Mouse (Mus musculus) induced T-regulatory cell, adult 2 months (primary cell): ENCODE measurements around the gene Sorbs2.

Source experiments
- DNase-seq: peaks from one replicate; pipeline ENCODE4 v3.0.0-alpha.2; 2012; ENCODE audit warnings: low read depth

Sorbs2 gene

GRCm38 (mm10) chr8:45626406-45626805 is 118.8 kb downstream of the Sorbs2 start:
- no peak for DNase-seq

GRCm38 (mm10) chr8:45627246-45628241 is 120.0 kb downstream of the Sorbs2 start:
- DNase-seq = no peak

GRCm38 (mm10) chr8:45628421-45629065 is 121.0 kb downstream of the Sorbs2 start:
- no peak for DNase-seq

- no peak for DNase-seq
These were observed 121.5 kb downstream of the Sorbs2 start for GRCm38 (mm10) chr8:45629066-45629430.

GRCm38 (mm10) chr8:45631023-45631422 is 123.4 kb downstream of the Sorbs2 start:
- no peak for DNase-seq

GRCm38 (mm10) chr8:45635155-45635554 is 127.6 kb downstream of the Sorbs2 start:
- no peak for DNase-seq

- no peak for DNase-seq
These were observed 130.2 kb downstream of the Sorbs2 start for GRCm38 (mm10) chr8:45637745-45638144.

GRCm38 (mm10) chr8:45639444-45639843 is 131.9 kb downstream of the Sorbs2 start:
- no peak for DNase-seq

GRCm38 (mm10) chr8:45644651-45645050 is 137.1 kb downstream of the Sorbs2 start:
- DNase-seq = no peak

GRCm38 (mm10) chr8:45649063-45649462 is 141.5 kb downstream of the Sorbs2 start:
- no peak for DNase-seq

- no peak for DNase-seq
These were observed 142.4 kb downstream of the Sorbs2 start for GRCm38 (mm10) chr8:45649966-45650365.

- no peak for DNase-seq
These were observed 150.4 kb downstream of the Sorbs2 start for GRCm38 (mm10) chr8:45658021-45658420.

- no peak for DNase-seq
These were observed 151.1 kb downstream of the Sorbs2 start for GRCm38 (mm10) chr8:45658458-45659325.

GRCm38 (mm10) chr8:45659473-45659872 is 151.9 kb downstream of the Sorbs2 start:
- no peak for DNase-seq

- no peak for DNase-seq
These were observed 153.0 kb downstream of the Sorbs2 start for GRCm38 (mm10) chr8:45660570-45660969.

- DNase-seq = no peak
These were observed 154.0 kb downstream of the Sorbs2 start for GRCm38 (mm10) chr8:45661605-45662004.

GRCm38 (mm10) chr8:45666221-45666620 is 158.6 kb downstream of the Sorbs2 start:
- no peak for DNase-seq

GRCm38 (mm10) chr8:45673149-45673548 is 165.6 kb downstream of the Sorbs2 start:
- DNase-seq = no peak

- no peak for DNase-seq
These were observed 168.3 kb downstream of the Sorbs2 start for GRCm38 (mm10) chr8:45675821-45676279.

- DNase-seq = no peak
These were observed 169.7 kb downstream of the Sorbs2 start for GRCm38 (mm10) chr8:45677114-45677853.

GRCm38 (mm10) chr8:45677854-45678241 is 170.3 kb downstream of the Sorbs2 start:
- no peak for DNase-seq
